Comparison of ENCODE assay signal across 10 mouse cellular contexts in the genomic region with DNA sequence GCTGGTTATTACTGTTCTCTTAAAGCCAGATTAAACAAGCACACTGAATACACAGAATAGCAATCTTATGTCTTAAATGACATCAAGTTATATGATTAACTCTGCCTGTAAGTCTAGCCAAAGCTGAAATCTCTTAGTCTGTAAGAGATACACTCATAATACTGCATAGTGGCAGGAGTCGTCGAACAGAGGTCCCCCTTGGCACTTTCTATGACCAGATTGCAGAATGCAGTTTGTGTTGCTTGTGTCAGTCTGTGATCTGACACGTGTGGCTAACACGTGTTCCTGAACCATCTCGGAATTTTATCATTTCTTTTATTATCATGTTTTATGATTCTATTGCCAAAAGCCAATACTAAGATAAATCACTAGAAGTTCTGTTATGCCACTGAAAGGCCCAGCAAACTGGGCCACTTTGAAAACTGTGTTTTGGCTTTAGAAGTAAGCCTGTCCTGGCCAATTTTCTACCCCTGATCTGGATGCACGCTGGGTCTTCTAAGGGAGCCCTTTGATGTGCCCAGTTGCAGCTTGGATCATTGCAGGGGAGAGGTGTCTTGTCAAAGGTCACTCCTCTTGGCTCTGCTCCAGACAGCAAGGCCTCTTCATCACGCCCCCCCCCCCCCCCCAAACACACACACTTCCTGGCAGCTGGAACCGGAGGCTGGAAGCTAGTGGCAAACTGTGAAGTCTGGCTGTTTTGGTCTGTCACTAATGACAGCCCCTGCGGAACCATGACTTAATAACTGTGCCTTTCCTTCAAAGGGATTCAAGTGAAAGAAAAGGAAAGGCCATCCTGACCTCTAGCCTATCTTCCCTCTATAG.
DNase-seq lines count a peak whose midpoint lies in the region; ATAC-seq lines count a peak whose summit lies in the region.
"Had no signal": no experiment of that assay in that cellular context is flagged by ENCODE, and none has a peak within 500 bp of the region (broad histone marks: within the 10 kb centered on the region; RNA-seq: fewer than 3 reads in every experiment).

No protein-coding gene starts in this region.

- H3K4me1 ChIP-seq in kidney, embryonic 14.5 days (ENCODE audit: control insufficient read depth, insufficient read depth, low read length): no peaks in the 10 kb centered on the region
- H3K4me1 ChIP-seq in hindbrain, embryonic 16.5 days (ENCODE audit: control insufficient read depth, insufficient read depth, low read depth, low read length): peaks cover 7% of the 10 kb centered on the region; the same call in 1 of the 2 replicates

- H3K9me3 ChIP-seq in kidney, embryonic 14.5 days (ENCODE audit: control insufficient read depth, low read length): no peaks in the 10 kb centered on the region
- no peaks in the 10 kb centered on the region for H3K9me3 ChIP-seq in hindbrain, embryonic 16.5 days (ENCODE audit: control insufficient read depth, low read length)

- H3K27ac ChIP-seq in kidney, embryonic 14.5 days (ENCODE audit: low read depth, low read length): no peak overlapping the region
- H3K27ac ChIP-seq in hindbrain, embryonic 16.5 days (ENCODE audit: low read depth, low read length): no peak overlapping the region

- DNase-seq in kidney, postnatal 10 days: peak; percentile 8
- peak; percentile 17 for DNase-seq in adrenal gland, adult 8-10 months
- DNase-seq in embryo, embryonic 11 days: peak; percentile 50
- no peak for DNase-seq in urinary bladder, adult 2 months (ENCODE audit: low spot score)
- no peak for DNase-seq in frontal cortex, postnatal 25 days (ENCODE audit: low spot score in 2 of 2)
- no peak for DNase-seq in thymus, postnatal 14 days
- DNase-seq: cerebellum, postnatal 36 days; gastrocnemius, postnatal 10 days had no signal

- no peak for ATAC-seq in kidney, embryonic 14.5 days (ENCODE audit: low FRiP score, low TSS enrichment)
- ATAC-seq in hindbrain, embryonic 16.5 days: peak; percentile 81

- no peak overlapping the region for H3K4me2 ChIP-seq in kidney, embryonic 14.5 days (replicated peaks; ENCODE audit: low read depth, low read length)
- no peak overlapping the region for H3K4me2 ChIP-seq in hindbrain, embryonic 16.5 days (ENCODE audit: low read length)

- no peaks in the 10 kb centered on the region for H3K27me3 ChIP-seq in kidney, embryonic 14.5 days (ENCODE audit: control insufficient read depth, insufficient read depth, low read length)
- H3K27me3 ChIP-seq in hindbrain, embryonic 16.5 days (replicated peaks; ENCODE audit: control insufficient read depth, insufficient read depth, low read length): no peaks in the 10 kb centered on the region

- no peaks in the 10 kb centered on the region for H3K36me3 ChIP-seq in kidney, embryonic 14.5 days (ENCODE audit: control insufficient read depth, insufficient read depth, low read length)
- no peaks in the 10 kb centered on the region for H3K36me3 ChIP-seq in hindbrain, embryonic 16.5 days (ENCODE audit: control insufficient read depth, insufficient read depth, low read length)

- WGBS in kidney, embryonic 14.5 days: 43% methylated on average over 8 of the region's 9 CpGs
- WGBS in hindbrain, embryonic 16.5 days: 38% methylated on average over 9 of the region's 9 CpGs

- no peak overlapping the region for H3K9ac ChIP-seq in kidney, embryonic 14.5 days (ENCODE audit: low read depth, low read length)
- H3K9ac ChIP-seq in hindbrain, embryonic 16.5 days (ENCODE audit: low read depth, low read length): no peak overlapping the region

- no peak overlapping the region for H3K4me3 ChIP-seq in kidney, embryonic 14.5 days (ENCODE audit: low read length)
- no peak overlapping the region for H3K4me3 ChIP-seq in hindbrain, embryonic 16.5 days (ENCODE audit: low read length)

Comparison
In these comparisons a context has a peak if more than half of its experiments do, and no peak if none do; other contexts are left out.
1. DNase-seq: peak in kidney, postnatal 10 days (single experiment), adrenal gland, adult 8-10 months (single experiment) and embryo, embryonic 11 days (single experiment); none in urinary bladder, adult 2 months (single experiment), frontal cortex, postnatal 25 days (0 of 2) and thymus, postnatal 14 days (single experiment).